Mouse (Mus musculus) embryonic facial prominence, embryonic 11.5 days (tissue): Measurements from ENCODE around the gene Mrpl14. TPM values are rescaled to one million over a fixed set of nuclear protein-coding genes. Genes with fewer than 3 reads are reported as not detected.

ENCODE experiments used
- ATAC-seq: fragments of 200-750 bp; cut with Nextera tagmentation; replicated peaks from 2 replicates; pipeline ENCODE4 v1.8.0; 2017; ENCODE audit warnings: low read depth; ENCODE audit not compliant: insufficient number of reproducible peaks, low FRiP score, low TSS enrichment
- DNase-seq: peaks from one replicate; pipeline ENCODE4 v3.0.0-alpha.2; 2015; ENCODE audit warnings: low spot score
- H3K27ac ChIP-seq: fragments of 300-500 bp; sonication (generic); replicated peaks from 2 replicates; pipeline ENCODE4 v1.5.1; 2014; ENCODE audit warnings: mild to moderate bottlenecking, low read depth, low read length, control low read depth
- H3K27me3 ChIP-seq: fragments of 300-500 bp; sonication (generic); 2 replicates; pipeline ENCODE4 v1.6.1; 2014; ENCODE audit warnings: mild to moderate bottlenecking, low read length, moderate library complexity, mixed read lengths; ENCODE audit not compliant: control insufficient read depth, insufficient read depth
- H3K36me3 ChIP-seq: fragments of 300-500 bp; sonication (generic); replicated peaks from 2 replicates; pipeline ENCODE4 v1.6.1; 2014; ENCODE audit warnings: low read depth, mild to moderate bottlenecking, low read length, moderate library complexity, mixed read lengths; ENCODE audit not compliant: control insufficient read depth, insufficient read depth
- H3K4me1 ChIP-seq: fragments of 300-500 bp; sonication (generic); 2 replicates; pipeline ENCODE4 v1.6.1; 2014; ENCODE audit warnings: low read length, mixed read lengths; ENCODE audit not compliant: control insufficient read depth, insufficient read depth
- H3K4me2 ChIP-seq: fragments of 300-500 bp; sonication (generic); 2 replicates; pipeline ENCODE4 v1.6.1; 2014; ENCODE audit warnings: low read depth, mild to moderate bottlenecking, control low read depth, low read length, moderate library complexity
- H3K4me3 ChIP-seq: fragments of 300-500 bp; sonication (generic); 2 replicates; pipeline ENCODE4 v1.5.1; 2014; ENCODE audit warnings: low read depth, low read length, control low read depth
- H3K9ac ChIP-seq: fragments of 300-500 bp; sonication (generic); replicated peaks from 2 replicates; pipeline ENCODE4 v1.6.1; 2014; ENCODE audit warnings: mild to moderate bottlenecking, control low read depth, low read length
- H3K9me3 ChIP-seq: fragments of 300-500 bp; sonication (generic); replicated peaks from 2 replicates; pipeline ENCODE4 v1.6.1; 2016; ENCODE audit warnings: mild to moderate bottlenecking, low read length, inconsistent platforms, mixed read lengths; ENCODE audit not compliant: control insufficient read depth
- WGBS: fragments of 180-500 bp; shearing (Covaris S2); extraction: QIAGEN DNeasy Blood & Tissue Kit; methylation state at CpG from one replicate; pipeline ENCODE4 v1.1.7; 2014; 5-methylcytosine and 5-hydroxymethylcytosine counted together
- polyA plus RNA-seq: library from polyadenylated mRNA; unstranded; fragments of >200 nt; fragmentation: Nextera tagmentation; extraction: Ambion mirVana; gene quantifications from 2 replicates; pipeline ENCODE4 v1.2.1, GENCODE M21; 2014

Gene Mrpl14
- polyA plus RNA-seq, result 127 and 141 TPM in 2 replicates

GRCm38 (mm10) chr17:45686093-45686619 is at the start of gene Mrpl14:
Gene Mrpl14 (plus strand): TSS chr17:45686322.
- Histone ChIP-seq H3K36me3 (no peaks in the 10 kb centered on the region), H3K4me2 (peak within 1 kb of the TSS; percentile 72), H3K27ac (peak within 1 kb of the TSS; percentile 66), H3K4me1 (no peaks in the 10 kb centered on the region; the same call in 1 of the 2 replicates), H3K4me3 (peak within 1 kb of the TSS; percentile 86), H3K27me3 (no peaks in the 10 kb centered on the region), H3K9me3 (no peaks in the 10 kb centered on the region), H3K9ac (peak within 1 kb of the TSS; percentile 80)
- 0% methylated on average over 38 of the region's 50 CpGs for WGBS
- peak; percentile 72 for ATAC-seq
- DNase-seq, result peak; percentile 98

DNA sequence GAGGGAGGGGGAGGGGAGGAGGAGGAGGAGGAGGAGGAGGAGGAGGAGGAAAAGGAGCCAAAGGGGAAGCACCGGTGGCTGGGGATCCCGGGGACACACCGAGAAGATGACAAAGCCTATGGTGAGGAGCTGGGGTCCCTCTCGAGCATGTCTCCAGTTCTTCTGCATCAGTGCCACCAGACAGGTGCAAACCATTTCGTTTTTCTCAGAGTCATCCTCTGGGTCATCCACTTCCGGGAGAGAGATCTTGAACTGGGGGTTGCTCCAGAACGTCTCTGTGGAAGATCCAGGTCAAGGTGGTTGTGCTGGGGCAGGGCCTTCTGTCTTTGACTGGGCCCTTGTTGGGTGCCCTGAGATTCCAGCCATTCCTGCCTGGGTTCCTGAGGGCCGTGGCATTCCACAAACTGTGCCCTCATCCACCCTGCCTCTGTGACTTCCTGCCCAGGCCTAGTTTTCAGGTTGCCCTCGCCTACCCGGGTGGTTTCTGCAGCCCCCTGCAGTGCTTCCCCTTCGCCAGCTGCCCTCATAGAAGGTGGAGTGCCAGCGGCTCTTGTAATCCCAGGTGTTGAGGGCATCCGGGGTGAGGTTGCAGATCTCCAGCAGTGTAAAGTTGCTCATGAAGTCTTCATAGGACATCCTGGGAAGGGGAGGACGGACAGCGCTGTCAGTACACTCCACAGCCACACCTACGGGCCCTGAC is 47.4 kb upstream of the Mrpl14 start:
- no peak overlapping the region for H3K9ac ChIP-seq
- no peaks in the 10 kb centered on the region for H3K4me1 ChIP-seq
- no peaks in the 10 kb centered on the region for H3K36me3 ChIP-seq
- no peak overlapping the region for H3K27ac ChIP-seq
- H3K4me2 ChIP-seq, result no peak overlapping the region
- H3K4me3 ChIP-seq, result no peak overlapping the region
- ATAC-seq (no peak), DNase-seq (no peak)
- WGBS, result 77% methylated on average over 16 of the region's 16 CpGs
- no peaks in the 10 kb centered on the region for H3K27me3 ChIP-seq
- no peaks in the 10 kb centered on the region for H3K9me3 ChIP-seq

- DNase-seq, result no peak
- 91% methylated on average over 8 of the region's 8 CpGs for WGBS
- H3K4me3 ChIP-seq, result no peak overlapping the region
- H3K4me2 ChIP-seq, result no peak overlapping the region
- H3K4me1 ChIP-seq, result no peaks in the 10 kb centered on the region
- no peaks in the 10 kb centered on the region for H3K9me3 ChIP-seq
- H3K9ac ChIP-seq, result no peak overlapping the region
- H3K36me3 ChIP-seq, result no peaks in the 10 kb centered on the region
- no peaks in the 10 kb centered on the region for H3K27me3 ChIP-seq
- H3K27ac ChIP-seq, result no peak overlapping the region
- no peak for ATAC-seq
These were observed 44.1 kb upstream of the Mrpl14 start for GRCm38 (mm10) chr17:45641981-45642380.

- no peak overlapping the region for H3K4me2 ChIP-seq
- ATAC-seq (no peak), DNase-seq (peak; percentile 80)
- no peaks in the 10 kb centered on the region for H3K9me3 ChIP-seq
- H3K9ac ChIP-seq, result no peak overlapping the region
- H3K36me3 ChIP-seq, result no peaks in the 10 kb centered on the region
- H3K27me3 ChIP-seq, result no peaks in the 10 kb centered on the region
- WGBS, result 22% methylated on average over 12 of the region's 12 CpGs
- H3K27ac ChIP-seq, result no peak overlapping the region
- H3K4me3 ChIP-seq, result no peak overlapping the region
- H3K4me1 ChIP-seq, result no peaks in the 10 kb centered on the region
These were observed 43.4 kb upstream of the Mrpl14 start for GRCm38 (mm10) chr17:45642701-45643100.

DNA sequence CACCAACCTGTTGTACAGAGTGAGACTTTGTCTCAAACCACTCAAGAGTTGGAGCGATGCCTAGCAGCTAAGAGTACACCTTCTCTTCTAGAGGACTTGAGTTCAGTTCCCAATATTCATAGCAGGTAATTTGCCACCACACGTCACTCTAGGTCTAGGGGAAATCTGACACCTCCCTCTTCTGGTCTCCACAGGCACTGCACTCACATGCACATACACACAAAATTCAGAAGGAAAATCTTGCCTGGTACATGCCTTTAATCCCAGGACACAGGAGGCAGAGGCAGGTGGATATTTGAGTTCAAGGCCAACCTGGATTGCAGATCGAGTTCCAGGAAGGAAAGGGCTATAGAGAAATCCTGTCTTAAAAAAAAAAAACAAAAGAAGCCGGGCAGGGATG is 41.9 kb upstream of the Mrpl14 start:
- Histone ChIP-seq H3K36me3 (no peaks in the 10 kb centered on the region), H3K4me3 (no peak overlapping the region), H3K9me3 (no peaks in the 10 kb centered on the region), H3K27me3 (no peaks in the 10 kb centered on the region), H3K9ac (no peak overlapping the region), H3K4me1 (no peaks in the 10 kb centered on the region), H3K27ac (no peak overlapping the region), H3K4me2 (no peak overlapping the region)
- ATAC-seq (no peak), DNase-seq (no peak)
- WGBS, result 92% methylated on average over 4 of the region's 4 CpGs

DNA sequence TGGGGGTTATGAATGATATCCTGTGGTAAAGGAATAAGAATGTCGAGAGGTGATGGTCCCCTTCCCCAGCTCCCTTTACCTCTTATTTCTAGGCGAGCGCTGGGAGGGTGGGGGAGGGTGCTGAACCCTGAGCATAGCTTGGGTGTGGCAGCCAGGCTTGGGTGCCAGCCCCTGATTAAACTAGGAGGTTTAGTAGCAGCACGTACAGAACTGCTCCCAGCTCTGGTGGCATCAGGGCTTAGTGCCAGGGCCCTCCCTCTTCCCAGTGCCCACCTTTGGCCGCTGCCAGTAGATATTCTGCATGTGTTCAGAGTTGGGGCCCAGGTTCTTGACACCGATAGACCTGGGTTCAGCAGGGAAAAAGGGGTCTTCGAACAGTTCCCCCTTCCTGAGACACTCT is 32.9 kb upstream of the Mrpl14 start:
- Histone ChIP-seq H3K4me3 (no peak overlapping the region), H3K36me3 (no peaks in the 10 kb centered on the region), H3K9me3 (no peaks in the 10 kb centered on the region), H3K27ac (no peak overlapping the region), H3K9ac (no peak overlapping the region), H3K27me3 (no peaks in the 10 kb centered on the region), H3K4me2 (no peak overlapping the region), H3K4me1 (no peaks in the 10 kb centered on the region)
- 67% methylated on average over 7 of the region's 7 CpGs for WGBS
- DNase-seq (no peak), ATAC-seq (no peak)

GRCm38 (mm10) chr17:45655820-45656219 is 30.3 kb upstream of the Mrpl14 start:
- ATAC-seq (no peak), DNase-seq (peak; percentile 9)
- Histone ChIP-seq H3K9me3 (no peaks in the 10 kb centered on the region), H3K4me3 (no peak overlapping the region), H3K36me3 (no peaks in the 10 kb centered on the region), H3K4me2 (no peak overlapping the region), H3K4me1 (no peaks in the 10 kb centered on the region), H3K27me3 (no peaks in the 10 kb centered on the region), H3K9ac (no peak overlapping the region), H3K27ac (no peak overlapping the region)
- WGBS, result 19% methylated on average over 6 of the region's 6 CpGs

DNA sequence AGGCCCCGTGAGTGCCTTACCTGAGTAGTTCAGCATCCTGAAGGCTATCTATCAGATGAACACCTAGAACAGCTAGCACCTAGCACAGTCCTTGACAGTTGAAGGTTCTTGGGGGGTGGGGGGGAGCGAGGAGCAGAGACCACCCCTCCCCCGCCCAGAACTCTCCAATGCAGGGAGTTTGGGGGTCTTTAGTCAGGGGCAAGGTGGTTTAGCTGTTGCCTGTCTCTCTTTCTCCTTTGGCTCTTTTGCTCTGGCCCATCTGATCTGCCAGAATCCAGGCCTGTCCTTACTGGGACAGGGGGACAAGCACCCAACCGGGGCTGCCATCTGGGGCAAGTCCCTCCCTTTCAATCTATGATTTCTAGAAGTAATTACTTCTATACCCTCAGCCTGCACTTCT is 26.9 kb upstream of the Mrpl14 start, which contains the start of gene Capn11:
Gene Capn11, minus strand, starts transcription at position 101 of the 400 bp plus-strand sequence.
- Histone ChIP-seq H3K27ac (no peak within 1 kb of the TSS), H3K27me3 (no peaks in the 10 kb centered on the region), H3K9me3 (no peaks in the 10 kb centered on the region), H3K4me3 (no peak within 1 kb of the TSS), H3K4me2 (no peak within 1 kb of the TSS), H3K36me3 (no peaks in the 10 kb centered on the region), H3K4me1 (no peaks in the 10 kb centered on the region), H3K9ac (no peak within 1 kb of the TSS)
- DNase-seq (no peak), ATAC-seq (no peak)
- WGBS, result 79% methylated on average over 4 of the region's 4 CpGs
